Mouse (Mus musculus) midbrain, embryonic 15.5 days (tissue): ENCODE data around the gene Madd. TPM values are rescaled to one million over a fixed set of nuclear protein-coding genes. Genes with fewer than 3 reads are reported as not detected.

Source experiments
- ATAC-seq: fragments of 200-750 bp; cut with Nextera tagmentation; replicated peaks from 2 replicates; pipeline ENCODE4 v1.8.0; 2017; ENCODE audit warnings: moderate TSS enrichment
- H3K27ac ChIP-seq: fragments of 300-500 bp; sonication (generic); 2 replicates; pipeline ENCODE4 v1.5.1; 2015; ENCODE audit warnings: mild to moderate bottlenecking, inconsistent platforms
- H3K27me3 ChIP-seq: fragments of 300-500 bp; sonication (generic); replicated peaks from 2 replicates; pipeline ENCODE4 v1.6.1; 2015; ENCODE audit warnings: inconsistent platforms
- H3K36me3 ChIP-seq: fragments of 300-500 bp; sonication (generic); replicated peaks from 2 replicates; pipeline ENCODE4 v1.6.1; 2015; ENCODE audit warnings: inconsistent platforms
- H3K4me1 ChIP-seq: fragments of 300-500 bp; sonication (generic); 2 replicates; pipeline ENCODE4 v1.6.1; 2015; ENCODE audit warnings: inconsistent platforms
- H3K4me2 ChIP-seq: fragments of 300-500 bp; sonication (generic); 2 replicates; pipeline ENCODE4 v1.6.1; 2015; ENCODE audit warnings: inconsistent platforms, mild to moderate bottlenecking, moderate library complexity
- H3K4me3 ChIP-seq: fragments of 300-500 bp; sonication (generic); 2 replicates; pipeline ENCODE4 v1.5.1; 2015; ENCODE audit warnings: mild to moderate bottlenecking, inconsistent platforms
- H3K9ac ChIP-seq: fragments of 300-500 bp; sonication (generic); 2 replicates; pipeline ENCODE4 v1.6.1; 2015; ENCODE audit warnings: mild to moderate bottlenecking, inconsistent platforms
- H3K9me3 ChIP-seq: fragments of 300-500 bp; sonication (generic); 2 replicates; pipeline ENCODE4 v1.6.1; 2016; ENCODE audit warnings: inconsistent platforms
- WGBS: fragments of 180-500 bp; shearing (Covaris S2); methylation state at CpG from one replicate; pipeline ENCODE4 v1.1.7; 2015; ENCODE audit warnings: mixed read lengths; 5-methylcytosine and 5-hydroxymethylcytosine counted together
- polyA plus RNA-seq: library from polyadenylated mRNA; unstranded; fragments of >200 nt; fragmentation: Nextera tagmentation; extraction: Ambion mirVana; gene quantifications from 2 replicates; pipeline ENCODE4 v1.2.1, GENCODE M21; 2015

Gene Madd
- polyA plus RNA-seq, 1 experiment from 2014 or later, result 69.3 TPM

DNA sequence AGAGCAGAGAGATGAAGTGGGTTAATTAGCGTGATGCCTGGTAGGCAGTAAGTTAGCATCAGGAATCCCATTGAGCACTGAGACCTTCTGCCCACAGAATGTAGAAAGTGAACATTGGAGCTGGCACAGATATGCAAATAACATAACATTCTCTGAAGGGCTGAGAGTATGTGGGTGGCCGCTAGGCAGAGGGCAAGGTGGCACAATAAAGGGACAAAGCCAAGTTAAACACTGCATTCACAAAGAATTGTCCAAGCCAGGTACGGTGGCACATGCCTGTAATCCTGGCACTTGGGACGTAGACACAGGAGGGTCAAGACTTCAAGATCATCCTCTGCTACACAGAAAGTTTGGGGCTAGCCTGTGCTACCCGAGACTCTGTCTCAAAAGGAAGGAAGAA, 74.4 kb downstream of the Madd start:
- H3K36me3 ChIP-seq, result no peaks in the 10 kb centered on the region
- H3K9me3 ChIP-seq, result no peaks in the 10 kb centered on the region
- no peak overlapping the region for H3K4me2 ChIP-seq
- no peaks in the 10 kb centered on the region for H3K4me1 ChIP-seq
- WGBS, result 85% methylated on average over 5 of the region's 5 CpGs
- H3K27ac ChIP-seq, result no peak overlapping the region
- no peak overlapping the region for H3K4me3 ChIP-seq
- no peaks in the 10 kb centered on the region for H3K27me3 ChIP-seq
- no peak for ATAC-seq
- no peak overlapping the region for H3K9ac ChIP-seq

- Histone ChIP-seq H3K36me3 (no peaks in the 10 kb centered on the region), H3K27me3 (no peaks in the 10 kb centered on the region), H3K4me3 (no peak overlapping the region), H3K4me1 (no peaks in the 10 kb centered on the region), H3K9ac (no peak overlapping the region), H3K9me3 (no peaks in the 10 kb centered on the region), H3K27ac (no peak overlapping the region), H3K4me2 (no peak overlapping the region)
- 82% methylated on average over 3 of the region's 3 CpGs for WGBS
- no peak for ATAC-seq
These were observed 75.5 kb downstream of the Madd start for GRCm38 (mm10) chr2:91108156-91108555.

GRCm38 (mm10) chr2:91101124-91101740, 82.4 kb downstream of the Madd start:
- WGBS, result 4% methylated on average over 7 of the region's 7 CpGs

GRCm38 (mm10) chr2:91098156-91098555, 85.5 kb downstream of the Madd start:
- no peaks in the 10 kb centered on the region for H3K36me3 ChIP-seq

More at GRCm38 (mm10) chr2:91101124-91101740, 82.4 kb downstream of the Madd start:
- ATAC-seq, result peak; percentile 86
- Histone ChIP-seq H3K27ac (no peak overlapping the region), H3K4me3 (no peak overlapping the region), H3K4me1 (no peaks in the 10 kb centered on the region), H3K9me3 (no peaks in the 10 kb centered on the region), H3K4me2 (no peak overlapping the region), H3K27me3 (no peaks in the 10 kb centered on the region), H3K36me3 (no peaks in the 10 kb centered on the region), H3K9ac (no peak overlapping the region)

DNA sequence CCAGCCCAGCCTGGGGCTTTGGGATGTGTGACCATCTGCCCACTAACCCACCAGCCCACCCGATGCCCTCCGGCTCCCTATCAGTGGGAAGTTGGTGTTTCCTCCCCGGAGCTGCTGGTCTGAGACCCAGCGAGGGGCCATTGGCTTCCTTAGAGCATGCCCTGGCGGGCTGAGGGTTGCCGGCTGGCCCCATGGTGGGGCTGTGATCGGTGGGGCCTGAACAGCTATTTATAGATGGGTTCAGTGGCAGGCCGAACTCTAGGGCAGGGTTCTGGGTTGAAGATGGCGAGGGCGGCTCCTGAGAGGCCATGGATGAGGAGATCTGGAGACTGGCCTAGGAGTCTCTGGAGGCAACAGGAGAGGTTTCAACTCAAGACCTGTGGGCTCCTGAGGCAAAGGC, 86.6 kb downstream of the Madd start:
- Histone ChIP-seq H3K36me3 (no peaks in the 10 kb centered on the region), H3K9ac (no peak overlapping the region), H3K4me1 (no peaks in the 10 kb centered on the region), H3K27ac (no peak overlapping the region), H3K27me3 (no peaks in the 10 kb centered on the region), H3K4me2 (no peak overlapping the region), H3K4me3 (no peak overlapping the region), H3K9me3 (no peaks in the 10 kb centered on the region)
- ATAC-seq, result no peak
- WGBS, result 80% methylated on average over 10 of the region's 10 CpGs

More at GRCm38 (mm10) chr2:91098156-91098555, 85.5 kb downstream of the Madd start:
- Histone ChIP-seq H3K27me3 (no peaks in the 10 kb centered on the region), H3K27ac (no peak overlapping the region), H3K4me1 (no peaks in the 10 kb centered on the region), H3K4me2 (no peak overlapping the region), H3K9me3 (no peaks in the 10 kb centered on the region), H3K4me3 (no peak overlapping the region), H3K9ac (no peak overlapping the region)
- 86% methylated on average over 2 of the region's 2 CpGs for WGBS
- no peak for ATAC-seq

GRCm38 (mm10) chr2:91096524-91096923, 87.1 kb downstream of the Madd start:
- no peak overlapping the region for H3K4me2 ChIP-seq
- no peaks in the 10 kb centered on the region for H3K9me3 ChIP-seq
- no peaks in the 10 kb centered on the region for H3K27me3 ChIP-seq
- whole genome bisulfite sequencing, result 78% methylated on average over 14 of the region's 14 CpGs
- no peaks in the 10 kb centered on the region for H3K36me3 ChIP-seq
- no peak overlapping the region for H3K9ac ChIP-seq
- H3K4me1 ChIP-seq, result no peaks in the 10 kb centered on the region
- no peak for ATAC-seq
- H3K27ac ChIP-seq, result no peak overlapping the region
- no peak overlapping the region for H3K4me3 ChIP-seq

GRCm38 (mm10) chr2:91090827-91091226, 92.8 kb downstream of the Madd start:
- no peaks in the 10 kb centered on the region for H3K9me3 ChIP-seq
- no peaks in the 10 kb centered on the region for H3K4me1 ChIP-seq
- no peaks in the 10 kb centered on the region for H3K27me3 ChIP-seq
- WGBS, result 81% methylated on average over 6 of the region's 6 CpGs
- no peak overlapping the region for H3K4me3 ChIP-seq
- no peak overlapping the region for H3K9ac ChIP-seq
- H3K36me3 ChIP-seq, result no peaks in the 10 kb centered on the region
- H3K27ac ChIP-seq, result no peak overlapping the region
- no peak for ATAC-seq
- H3K4me2 ChIP-seq, result no peak overlapping the region

DNA sequence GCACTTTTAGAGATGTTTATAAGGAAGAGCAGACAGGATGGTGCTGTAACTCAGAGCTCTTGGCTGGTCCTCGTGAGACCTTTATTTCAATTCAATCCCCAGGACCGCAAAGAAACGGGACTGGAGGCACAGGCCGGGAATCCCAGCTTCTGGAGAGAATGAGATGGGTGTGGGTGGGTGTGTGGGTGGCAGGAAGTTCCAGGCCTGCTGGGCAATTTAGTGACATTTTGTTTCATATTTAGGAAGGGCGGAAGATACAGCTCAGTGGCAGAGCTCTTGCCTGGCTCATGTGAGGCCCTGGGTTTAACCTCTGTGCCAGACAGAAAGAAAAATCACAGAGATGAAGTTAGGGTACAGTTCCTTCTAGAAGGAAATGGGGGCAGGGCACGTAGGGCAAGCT, 93.4 kb downstream of the Madd start:
- Histone ChIP-seq H3K27ac (no peak overlapping the region), H3K9me3 (no peaks in the 10 kb centered on the region), H3K4me2 (no peak overlapping the region), H3K36me3 (no peaks in the 10 kb centered on the region), H3K27me3 (no peaks in the 10 kb centered on the region), H3K4me1 (no peaks in the 10 kb centered on the region), H3K4me3 (no peak overlapping the region), H3K9ac (no peak overlapping the region)
- WGBS, result 81% methylated on average over 6 of the region's 6 CpGs
- no peak for ATAC-seq

GRCm38 (mm10) chr2:91088987-91089386, 94.7 kb downstream of the Madd start:
- H3K36me3 ChIP-seq, result no peaks in the 10 kb centered on the region
- 81% methylated on average over 9 of the region's 9 CpGs for WGBS
- H3K4me2 ChIP-seq, result no peak overlapping the region
- H3K4me1 ChIP-seq, result no peaks in the 10 kb centered on the region
- H3K27ac ChIP-seq, result no peak overlapping the region
- no peak overlapping the region for H3K4me3 ChIP-seq
- no peaks in the 10 kb centered on the region for H3K27me3 ChIP-seq
- H3K9me3 ChIP-seq, result no peaks in the 10 kb centered on the region
- no peak for ATAC-seq
- no peak overlapping the region for H3K9ac ChIP-seq

- no peaks in the 10 kb centered on the region for H3K4me1 ChIP-seq
- no peak for ATAC-seq
- no peak overlapping the region for H3K9ac ChIP-seq
- H3K9me3 ChIP-seq, result no peaks in the 10 kb centered on the region
- 91% methylated on average over 9 of the region's 9 CpGs for WGBS
- no peak overlapping the region for H3K4me2 ChIP-seq
- H3K27ac ChIP-seq, result no peak overlapping the region
- H3K4me3 ChIP-seq, result no peak overlapping the region
- no peaks in the 10 kb centered on the region for H3K36me3 ChIP-seq
- H3K27me3 ChIP-seq, result no peaks in the 10 kb centered on the region
These were observed 96.2 kb downstream of the Madd start for GRCm38 (mm10) chr2:91087453-91087852.

Other genes with a start within 250 kb of the Madd start
- gene Celf1, start 243.5 kb downstream of the Madd start, polyA plus RNA-seq, result 123 and 129 TPM in 2 replicates
- gene Rapsn, start 148.2 kb downstream of the Madd start, polyA plus RNA-seq, result 0.61 and 1.2 TPM in 2 replicates
- 226 and 233 TPM in 2 replicates for gene Psmc3, start 129.8 kb downstream of the Madd start, polyA plus RNA-seq
- gene Slc39a13, start 113.4 kb downstream of the Madd start, polyA plus RNA-seq, result 35.7 and 36.8 TPM in 2 replicates
- 3.3 and 4.2 TPM in 2 replicates for gene Spi1, start 101.4 kb downstream of the Madd start, polyA plus RNA-seq
- gene Mybpc3, start 65.7 kb downstream of the Madd start, polyA plus RNA-seq, result 0.05 and 0.41 TPM in 2 replicates
- gene Nr1h3, start 19.0 kb upstream of the Madd start, polyA plus RNA-seq, result 2.7 and 3.0 TPM in 2 replicates
- gene Acp2, start 19.0 kb upstream of the Madd start, polyA plus RNA-seq, result 37.2 and 43.6 TPM in 2 replicates
- gene Ddb2, start 53.1 kb upstream of the Madd start, polyA plus RNA-seq, result 18.1 and 18.8 TPM in 2 replicates
- 12.2 and 15.4 TPM in 2 replicates for gene Pacsin3, start 72.1 kb upstream of the Madd start, polyA plus RNA-seq
- 76.0 and 76.1 TPM in 2 replicates for gene Arfgap2, start 81.1 kb upstream of the Madd start, polyA plus RNA-seq